Mouse (Mus musculus) monocyte, adult 5-6 weeks (primary cell): ENCODE results near the gene Ncapg2. TPM values are rescaled to one million over a fixed set of nuclear protein-coding genes. Genes with fewer than 3 reads are reported as not detected.

Experiments used
- ATAC-seq: fragments of 153-309, 156-312 bp; replicated peaks from 2 replicates; pipeline ENCODE4 v1.8.0; 2017; ENCODE audit warnings: mild to moderate bottlenecking; ENCODE audit not compliant: low TSS enrichment, insufficient number of reproducible peaks, severe bottlenecking, poor library complexity, low FRiP score
- total RNA-seq: library from RNA; stranded (forward); fragments of 200-1000, 200-491, 200-594 nt; gene quantifications from 3 replicates; pipeline ENCODE4 v1.2.3, GENCODE M21; 2017

Gene Ncapg2
- 6.6 to 20.8 TPM (median 15.9 TPM) in 3 replicates for total RNA-seq

DNA sequence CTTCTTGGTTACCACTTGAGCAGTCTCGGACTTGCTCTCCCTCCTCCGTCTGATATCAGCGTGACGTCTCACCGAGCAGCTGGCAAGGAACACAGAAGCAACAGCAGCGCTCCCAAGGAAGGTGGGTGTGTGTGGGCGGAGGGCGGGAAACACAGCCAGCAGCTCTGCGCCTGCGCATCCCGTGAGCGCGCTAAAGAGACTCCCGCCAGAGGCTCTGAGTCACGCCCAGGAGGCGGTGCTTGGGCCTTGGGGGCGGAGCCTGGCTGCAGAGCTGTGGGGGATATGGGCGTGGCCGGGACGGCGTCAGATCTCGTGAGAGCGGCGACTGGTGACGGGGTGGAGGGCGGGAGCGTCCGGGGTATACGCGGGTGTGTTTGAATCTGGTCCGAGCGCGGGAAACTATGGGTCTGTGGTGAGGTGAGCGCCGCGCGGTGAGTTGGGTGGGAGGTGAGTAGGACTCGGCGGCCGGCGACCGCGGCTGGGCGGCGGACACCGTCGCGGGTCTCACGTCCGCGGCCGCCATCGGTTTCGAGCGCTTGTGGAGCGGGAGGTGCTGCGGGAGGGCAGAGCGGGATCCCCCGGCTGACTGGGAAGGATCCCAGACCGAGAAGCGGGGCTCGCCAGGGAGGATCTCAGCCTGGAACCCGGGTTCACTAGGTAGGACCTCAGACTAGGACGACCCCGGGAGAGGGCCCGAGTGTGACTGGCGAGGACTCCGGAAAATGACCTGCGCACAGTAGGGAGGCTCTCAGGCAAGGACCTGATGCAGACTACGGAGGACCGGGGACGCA, at the start of gene Ncapg2:
Gene Ncapg2, plus strand, starts transcription at position 358 of the 791 bp plus-strand sequence.
- peak; percentile 97 for ATAC-seq

DNA sequence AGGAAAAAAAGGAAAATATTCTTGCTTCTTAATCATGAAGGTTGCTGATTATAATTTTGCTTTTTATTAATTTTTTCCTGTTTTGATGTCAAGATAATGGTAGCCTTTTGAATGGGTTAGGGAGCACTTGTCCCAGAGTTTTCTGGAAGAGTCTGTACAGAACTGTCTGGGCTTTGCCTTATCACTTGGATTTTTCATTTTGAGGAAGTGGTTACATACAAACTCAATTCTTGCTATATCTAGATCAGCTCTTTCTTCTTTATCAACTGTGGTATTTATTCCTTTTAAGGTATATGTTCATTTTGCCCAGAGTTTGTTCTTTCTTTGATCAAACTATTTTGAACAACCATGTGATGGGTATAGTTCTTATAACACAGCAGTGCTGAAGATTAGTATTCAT, 43.1 kb upstream of the Ncapg2 start:
- no peak for ATAC-seq

DNA sequence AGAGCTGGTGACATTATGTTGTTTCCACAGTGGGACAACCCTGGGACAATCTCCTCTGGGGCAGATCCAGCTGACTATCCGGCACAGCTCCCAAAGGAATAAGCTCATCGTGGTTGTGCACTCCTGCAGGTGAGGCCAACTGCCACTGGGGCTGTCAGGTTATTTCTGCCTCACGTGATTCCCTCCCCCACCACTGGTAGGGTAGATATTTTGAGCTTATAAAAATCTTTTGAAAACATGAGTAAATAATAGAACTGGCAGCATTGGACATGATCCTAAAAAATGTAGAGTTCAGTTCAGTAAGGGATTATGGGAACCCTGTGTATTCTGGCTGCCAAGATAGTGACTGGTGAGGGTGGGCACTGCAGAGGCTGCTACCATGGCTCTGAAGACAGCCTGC, 38.3 kb upstream of the Ncapg2 start:
- ATAC-seq = no peak

- ATAC-seq = no peak
Observed at GRCm38 (mm10) chr12:116367346-116367745, 37.9 kb upstream of the Ncapg2 start.

DNA sequence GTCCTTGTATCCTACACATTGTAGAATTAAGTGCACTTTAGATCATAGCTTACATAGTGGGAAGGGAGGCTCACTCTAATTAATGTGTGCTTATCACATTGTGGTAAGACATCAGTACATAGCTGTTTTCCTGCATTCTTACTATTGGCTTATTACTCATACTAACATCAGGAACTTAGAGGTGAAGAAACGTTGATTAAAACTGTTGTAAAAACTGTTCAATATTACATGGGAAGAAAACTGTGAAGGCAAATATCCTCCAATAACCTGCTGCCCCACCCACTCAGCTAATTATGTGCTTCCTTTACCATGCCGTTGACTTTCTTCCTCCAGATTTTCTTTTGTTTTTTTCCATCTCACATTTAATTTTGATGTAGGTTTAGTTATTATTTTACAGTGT, 36.3 kb upstream of the Ncapg2 start:
- no peak for ATAC-seq

GRCm38 (mm10) chr12:116383101-116383500, 22.1 kb upstream of the Ncapg2 start:
- ATAC-seq = no peak

DNA sequence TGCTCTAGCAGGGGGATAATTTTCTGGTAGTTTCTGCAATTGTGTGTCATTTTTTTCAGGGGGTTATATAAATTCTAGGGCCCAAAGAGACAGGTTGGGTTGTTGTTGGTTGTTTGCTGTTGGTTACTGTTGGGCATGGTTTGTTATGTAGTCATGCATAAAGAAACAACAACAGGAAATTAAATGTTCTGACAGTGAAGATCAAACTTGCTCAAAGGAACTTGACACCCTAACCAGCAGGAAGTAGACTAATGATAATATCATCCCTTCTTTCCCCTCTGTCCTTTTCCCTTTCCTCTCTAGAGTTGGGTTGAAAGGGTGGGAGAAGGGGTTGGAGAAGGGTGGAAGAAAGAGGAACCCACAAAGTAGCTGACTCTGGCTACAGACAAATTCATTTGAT, 21.2 kb upstream of the Ncapg2 start:
- no peak for ATAC-seq

- ATAC-seq = no peak
Observed at GRCm38 (mm10) chr12:116386802-116387201, 18.4 kb upstream of the Ncapg2 start.

- ATAC-seq = no peak
Observed at GRCm38 (mm10) chr12:116389868-116390267, 15.3 kb upstream of the Ncapg2 start.

GRCm38 (mm10) chr12:116394327-116394726, 10.9 kb upstream of the Ncapg2 start:
- ATAC-seq = no peak

- no peak for ATAC-seq
Observed at GRCm38 (mm10) chr12:116395312-116395711, 9.9 kb upstream of the Ncapg2 start.

- no peak for ATAC-seq
Observed at GRCm38 (mm10) chr12:116396072-116396695, 9.0 kb upstream of the Ncapg2 start.

GRCm38 (mm10) chr12:116404012-116404679, 1.1 kb upstream of the Ncapg2 start:
- no peak for ATAC-seq

GRCm38 (mm10) chr12:116405836-116406155, 594 bp downstream of the Ncapg2 start:
- ATAC-seq = no peak

- ATAC-seq = no peak
Observed at GRCm38 (mm10) chr12:116407883-116408282, 2.7 kb downstream of the Ncapg2 start.

- no peak for ATAC-seq
Observed at GRCm38 (mm10) chr12:116414941-116415340, 9.7 kb downstream of the Ncapg2 start.

DNA sequence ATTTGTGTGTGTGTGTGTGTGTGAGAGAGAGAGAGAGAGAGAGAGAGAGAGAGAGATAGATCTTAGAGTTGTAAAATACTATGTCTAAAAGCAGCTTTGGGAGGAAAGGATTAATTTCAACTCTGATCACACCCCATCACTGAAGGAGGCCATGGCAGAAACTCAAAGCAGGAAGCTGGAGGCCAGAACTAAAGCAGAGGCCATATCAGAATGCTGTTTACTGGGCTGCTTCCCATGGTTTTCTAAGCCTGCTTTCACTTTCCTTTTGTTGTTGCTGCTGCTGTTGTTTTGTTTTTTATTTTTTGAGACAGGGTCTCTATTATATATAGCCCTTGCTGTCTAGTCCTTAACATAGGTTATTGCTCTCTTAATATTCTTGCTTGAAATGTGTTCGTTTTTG, 11.3 kb downstream of the Ncapg2 start:
- ATAC-seq = no peak

GRCm38 (mm10) chr12:116421656-116422055, 16.5 kb downstream of the Ncapg2 start:
- no peak for ATAC-seq

- no peak for ATAC-seq
Observed at GRCm38 (mm10) chr12:116425392-116425791, 20.2 kb downstream of the Ncapg2 start.

GRCm38 (mm10) chr12:116433742-116434141, 28.5 kb downstream of the Ncapg2 start:
- ATAC-seq = peak; percentile 74
